Mouse (Mus musculus): Measurements from ENCODE around the gene Foxl2. TPM values are rescaled to one million over a fixed set of nuclear protein-coding genes. Genes with fewer than 3 reads are reported as not detected.

Foxl2 gene
- polyA plus RNA-seq, 1 experiment from 2014 or later: not detected

DNA sequence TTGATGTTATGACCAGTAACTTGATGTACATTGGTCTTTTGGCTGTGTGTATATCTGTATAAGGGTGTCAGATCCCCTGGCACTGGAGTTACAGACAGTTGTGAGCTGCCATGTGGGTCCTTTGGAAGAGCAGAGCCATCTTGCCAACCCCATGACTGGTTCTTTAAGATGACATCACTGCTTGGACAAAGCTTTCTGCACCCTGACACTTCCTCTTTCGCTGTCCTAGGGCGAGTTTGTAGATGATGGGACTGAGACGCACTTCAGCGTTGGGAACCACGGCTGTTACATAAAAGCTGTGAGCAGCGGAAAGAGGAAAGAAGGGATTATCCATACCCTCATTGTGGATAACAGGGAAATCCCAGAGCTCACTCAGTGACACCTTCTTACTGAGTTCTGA is 46.2 kb downstream of the Foxl2 start:
- ATAC-seq (ENCODE audit: low FRiP score, low read depth): no peak
- no peak overlapping the region for H3K4me3 ChIP-seq
- WGBS: 96% methylated on average over 6 of the region's 6 CpGs
- H3K27me3 ChIP-seq: no peaks in the 10 kb centered on the region
- no peak overlapping the region for H3K9ac ChIP-seq
- no peak overlapping the region for H3K27ac ChIP-seq
- H3K9me3 ChIP-seq: no peaks in the 10 kb centered on the region
- H3K36me3 ChIP-seq: peaks cover 45% of the 10 kb centered on the region
- no peak overlapping the region for H3K4me2 ChIP-seq (replicated peaks)
- no peaks in the 10 kb centered on the region for H3K4me1 ChIP-seq

Other genes with a start within 250 kb of the Foxl2 start
- not detected in 2 replicates for gene Prr23a1, start 112.8 kb upstream of the Foxl2 start, polyA plus RNA-seq (2015; fragmentation: Nextera tagmentation; extraction: Ambion mirVana)
- gene Prr23a2, start 98.8 kb upstream of the Foxl2 start, polyA plus RNA-seq (2015; fragmentation: Nextera tagmentation; extraction: Ambion mirVana): not detected in 2 replicates
- 0.08 TPM in 1 of 2 replicates, not detected in the other for gene Prr23a3, start 90.5 kb upstream of the Foxl2 start, polyA plus RNA-seq (2015; fragmentation: Nextera tagmentation; extraction: Ambion mirVana)
- not detected in 2 replicates for gene 7420426K07Rik, start 52.2 kb upstream of the Foxl2 start, polyA plus RNA-seq (2015; fragmentation: Nextera tagmentation; extraction: Ambion mirVana)
- gene Faim, start 31.1 kb downstream of the Foxl2 start, polyA plus RNA-seq (2015; fragmentation: Nextera tagmentation; extraction: Ambion mirVana): 44.2 and 44.4 TPM in 2 replicates
- gene Gm1123, start 80.4 kb downstream of the Foxl2 start, polyA plus RNA-seq (2015; fragmentation: Nextera tagmentation; extraction: Ambion mirVana): 0.11 TPM in 1 of 2 replicates, not detected in the other
- gene Pik3cb, start 185.3 kb downstream of the Foxl2 start, polyA plus RNA-seq (2015; fragmentation: Nextera tagmentation; extraction: Ambion mirVana): 1.0 and 1.2 TPM in 2 replicates